Mouse (Mus musculus) heart, adult 2 months (tissue): ENCODE data around the gene Olfr323.

ENCODE experiments used
- CTCF ChIP-seq: fragments of 200-600 bp; IDR thresholded peaks from 2 replicates; pipeline ENCODE4 v1.8.1; 2022; ENCODE audit warnings: antibody characterized with exemption, mild to moderate bottlenecking, moderate library complexity
- EP300 ChIP-seq: fragments of 200-500 bp; IDR thresholded peaks from 2 replicates; pipeline ENCODE4 v1.6.1; 2011; ENCODE audit warnings: low read depth, low read length, control low read depth; ENCODE audit not compliant: insufficient read depth

DNA sequence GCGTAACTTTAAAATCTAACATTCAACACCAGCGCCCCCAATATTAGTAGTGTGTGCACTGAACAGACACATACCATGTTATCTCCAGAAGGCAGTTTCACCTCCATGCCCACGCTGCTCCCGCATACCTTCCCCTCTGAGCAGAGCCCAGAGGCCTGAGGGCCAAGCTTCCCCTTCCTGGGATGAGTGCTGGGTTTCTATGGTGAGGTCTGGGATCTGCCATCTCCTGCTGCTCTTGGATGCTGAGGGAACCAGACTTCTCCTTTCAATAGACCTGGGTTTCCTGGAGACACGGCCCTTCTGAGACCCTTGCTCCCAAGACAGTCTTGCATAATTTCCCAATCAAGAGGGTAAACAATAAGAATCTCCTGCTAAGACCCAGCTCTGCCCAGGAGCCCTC is at the start of gene Olfr323:
- no peak for TF ChIP-seq CTCF
- no peak for TF ChIP-seq EP300
